Mouse (Mus musculus) embryonic facial prominence, embryonic 13.5 days (tissue): ENCODE measurements around the gene Rfpl4. TPM values are rescaled to one million over a fixed set of nuclear protein-coding genes. Genes with fewer than 3 reads are reported as not detected.

Source experiments
- microRNA-seq: library from miRNA; unstranded; fragments of <30 nt; microRNA quantifications from one replicate; pipeline ENCODE4, GENCODE M21; 2016
- polyA plus RNA-seq: library from polyadenylated mRNA; unstranded; fragments of >200 nt; fragmentation: Nextera tagmentation; extraction: Ambion mirVana; gene quantifications from 2 replicates; pipeline ENCODE4 v1.2.1, GENCODE M21; 2015

The Rfpl4 gene
- polyA plus RNA-seq, 1 experiment from 2014 or later = not detected

Small RNAs within 50 kb of the gene (microRNA-seq; reads per million reads assigned to microRNA genes)
- not detected for gene Gm26217

Other genes starting within 250 kb of the Rfpl4 start
- gene Isoc2b, start 246.7 kb downstream of the Rfpl4 start, polyA plus RNA-seq = 5.9 and 6.5 TPM in 2 replicates
- 1.3 TPM in 2 replicates for gene Isoc2a, start 239.8 kb downstream of the Rfpl4 start, polyA plus RNA-seq
- gene Gm36210, start 210.4 kb downstream of the Rfpl4 start, polyA plus RNA-seq = 0.15 TPM in 1 of 2 replicates, not detected in the other
- gene Zfp628, start 201.7 kb downstream of the Rfpl4 start, polyA plus RNA-seq = 4.3 and 4.8 TPM in 2 replicates
- 3.3 and 4.6 TPM in 2 replicates for gene Nat14, start 194.9 kb downstream of the Rfpl4 start, polyA plus RNA-seq
- 0.51 and 0.62 TPM in 2 replicates for gene Ssc5d, start 191.2 kb downstream of the Rfpl4 start, polyA plus RNA-seq
- 0.18 TPM in 1 of 2 replicates, not detected in the other for gene Sbk2, start 152.5 kb downstream of the Rfpl4 start, polyA plus RNA-seq
- gene Sbk3, start 145.8 kb downstream of the Rfpl4 start, polyA plus RNA-seq = 0.08 TPM in 1 of 2 replicates, not detected in the other
- 38.4 and 42.0 TPM in 2 replicates for gene Zfp579, start 120.8 kb downstream of the Rfpl4 start, polyA plus RNA-seq
- 10.3 and 12.0 TPM in 2 replicates for gene Zfp524, start 102.5 kb downstream of the Rfpl4 start, polyA plus RNA-seq
- gene Fiz1, start 102.3 kb downstream of the Rfpl4 start, polyA plus RNA-seq = 45.7 and 47.9 TPM in 2 replicates
- 1.2 TPM in 1 of 2 replicates, not detected in the other for gene Gm44973, start 101.5 kb downstream of the Rfpl4 start, polyA plus RNA-seq
- 7.7 and 7.9 TPM in 2 replicates for gene Zfp865, start 96.6 kb downstream of the Rfpl4 start, polyA plus RNA-seq
- 46.1 and 55.4 TPM in 2 replicates for gene Ccdc106, start 96.4 kb downstream of the Rfpl4 start, polyA plus RNA-seq
- not detected in 2 replicates for gene 4632433K11Rik, start 82.8 kb downstream of the Rfpl4 start, polyA plus RNA-seq
- gene Zfp784, start 78.5 kb downstream of the Rfpl4 start, polyA plus RNA-seq = 5.6 and 5.9 TPM in 2 replicates
- gene Zfp580, start 65.4 kb downstream of the Rfpl4 start, polyA plus RNA-seq = 44.7 and 45.9 TPM in 2 replicates
- gene U2af2, start 54.8 kb downstream of the Rfpl4 start, polyA plus RNA-seq = 137 and 155 TPM in 2 replicates
- 63.8 and 70.5 TPM in 2 replicates for gene Epn1, start 36.7 kb downstream of the Rfpl4 start, polyA plus RNA-seq
- 0.35 and 0.80 TPM in 2 replicates for gene Rasl2-9, start 9.0 kb upstream of the Rfpl4 start, polyA plus RNA-seq
- 0.03 TPM in 1 of 2 replicates, not detected in the other for gene Vmn1r55, start 32.7 kb upstream of the Rfpl4 start, polyA plus RNA-seq
- not detected in 2 replicates for gene Vmn1r56, start 79.8 kb upstream of the Rfpl4 start, polyA plus RNA-seq
- not detected in 2 replicates for gene Vmn1r57, start 101.5 kb upstream of the Rfpl4 start, polyA plus RNA-seq
- not detected in 2 replicates for gene Gm5065, start 233.6 kb upstream of the Rfpl4 start, polyA plus RNA-seq
- not detected in 2 replicates for gene Nlrp2, start 234.1 kb upstream of the Rfpl4 start, polyA plus RNA-seq